In the genomic region with DNA sequence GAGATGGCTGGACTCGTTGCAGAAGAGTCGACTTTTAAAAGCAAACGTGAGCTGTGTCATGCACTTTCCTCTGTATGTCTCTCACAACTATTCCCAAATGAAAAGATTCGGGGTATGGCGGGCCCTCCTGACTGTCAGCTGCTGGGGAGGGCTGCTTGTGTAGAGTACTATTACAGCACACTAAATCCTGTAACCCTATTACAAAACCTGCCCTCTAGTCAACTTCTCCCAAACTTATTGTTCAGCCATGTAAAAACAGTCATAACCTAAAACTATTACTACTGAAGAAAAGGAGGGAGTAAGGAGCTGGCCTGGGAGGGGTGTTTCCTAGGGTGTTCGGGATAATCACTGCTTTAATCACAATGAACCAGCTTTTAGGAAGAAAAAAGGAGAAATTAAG, we compare ENCODE assay signal across 9 mouse cellular contexts. TPM values are rescaled to one million over a fixed set of nuclear protein-coding genes. Genes with fewer than 3 reads are reported as not detected.
DNase-seq lines count a peak whose midpoint lies in the region; ATAC-seq lines count a peak whose summit lies in the region.
"Had no signal": no experiment of that assay in that cellular context is flagged by ENCODE, and none has a peak within 500 bp of the region (broad histone marks: within the 10 kb centered on the region; RNA-seq: fewer than 3 reads in every experiment).

No protein-coding gene starts in this region.

- no peak for ATAC-seq in kidney, embryonic 16.5 days (ENCODE audit: low FRiP score, low TSS enrichment)
- no peak for ATAC-seq in forebrain, embryonic 14.5 days
- no peak for ATAC-seq in limb, embryonic 13.5 days (ENCODE audit: low FRiP score, low read depth)
- no peak for ATAC-seq in neural tube, embryonic 14.5 days (ENCODE audit: low read depth)
- ATAC-seq: Patski had no signal

- peak overlapping the region; percentile 86 for H3K4me3 ChIP-seq in kidney, embryonic 16.5 days (ENCODE audit: low read length)
- peak overlapping the region; percentile 71 for H3K4me3 ChIP-seq in forebrain, embryonic 14.5 days (ENCODE audit: low read depth, low read length)
- H3K4me3 ChIP-seq in limb, embryonic 13.5 days = peak overlapping the region; percentile 70
- H3K4me3 ChIP-seq in neural tube, embryonic 14.5 days (ENCODE audit: low read depth, low read length) = peak overlapping the region; percentile 57
- H3K4me3 ChIP-seq: erythroblast, embryonic 14.5 days had no signal

- peak overlapping the region; percentile 100 for H3K27ac ChIP-seq in kidney, embryonic 16.5 days (ENCODE audit: low read length)
- peak overlapping the region; percentile 55 for H3K27ac ChIP-seq in forebrain, embryonic 14.5 days (ENCODE audit: low read depth, low read length)
- peak overlapping the region; percentile 99; the same call in 1 of the 2 replicates for H3K27ac ChIP-seq in limb, embryonic 13.5 days
- H3K27ac ChIP-seq in neural tube, embryonic 14.5 days (ENCODE audit: low read depth, low read length) = peak overlapping the region; percentile 80

- H3K36me3 ChIP-seq in kidney, embryonic 16.5 days (ENCODE audit: insufficient read depth, low read length) = no peaks in the 10 kb centered on the region
- H3K36me3 ChIP-seq in forebrain, embryonic 14.5 days (ENCODE audit: control insufficient read depth, insufficient read depth, low read length) = no peaks in the 10 kb centered on the region
- no peaks in the 10 kb centered on the region for H3K36me3 ChIP-seq in limb, embryonic 13.5 days
- no peaks in the 10 kb centered on the region for H3K36me3 ChIP-seq in neural tube, embryonic 14.5 days (ENCODE audit: control insufficient read depth, insufficient read depth, low read length)

- H3K4me2 ChIP-seq in kidney, embryonic 16.5 days (replicated peaks; ENCODE audit: low read depth, low read length) = peak overlapping the region; percentile 68
- peak overlapping the region; percentile 75 for H3K4me2 ChIP-seq in forebrain, embryonic 14.5 days (ENCODE audit: low read length)
- H3K4me2 ChIP-seq in limb, embryonic 13.5 days (replicated peaks) = peak overlapping the region; percentile 76
- H3K4me2 ChIP-seq in neural tube, embryonic 14.5 days (ENCODE audit: low read depth, low read length) = peak overlapping the region; percentile 85

- WGBS in kidney, embryonic 16.5 days = 9% methylated on average over 6 of the region's 6 CpGs
- 4% methylated on average over 6 of the region's 6 CpGs for WGBS in forebrain, embryonic 14.5 days
- 17% methylated on average over 6 of the region's 6 CpGs for WGBS in limb, embryonic 13.5 days
- 11% methylated on average over 6 of the region's 6 CpGs for WGBS in neural tube, embryonic 14.5 days

- H3K9ac ChIP-seq in kidney, embryonic 16.5 days (replicated peaks; ENCODE audit: low read length) = peak overlapping the region; percentile 99
- H3K9ac ChIP-seq in forebrain, embryonic 14.5 days (ENCODE audit: low read length) = peak overlapping the region; percentile 99
- H3K9ac ChIP-seq in limb, embryonic 13.5 days = peak overlapping the region; percentile 65
- peak overlapping the region; percentile 81; the same call in 1 of the 2 replicates for H3K9ac ChIP-seq in neural tube, embryonic 14.5 days (replicated peaks; ENCODE audit: low read depth, low read length)

- DNase-seq in kidney, adult 11 months = no peak
- no peak for DNase-seq in forebrain, embryonic 14.5 days (ENCODE audit: low spot score)
- DNase-seq in lung, postnatal 36 days = no peak
- no peak for DNase-seq in cerebellum, postnatal 36 days

- H3K9me3 ChIP-seq in kidney, embryonic 16.5 days (ENCODE audit: low read length) = no peaks in the 10 kb centered on the region
- H3K9me3 ChIP-seq in forebrain, embryonic 14.5 days (replicated peaks; ENCODE audit: control insufficient read depth, low read length) = no peaks in the 10 kb centered on the region
- H3K9me3 ChIP-seq in limb, embryonic 13.5 days = no peaks in the 10 kb centered on the region
- H3K9me3 ChIP-seq in neural tube, embryonic 14.5 days (ENCODE audit: control insufficient read depth, low read length) = no peaks in the 10 kb centered on the region

- peaks cover 9% of the 10 kb centered on the region; the same call in 1 of the 2 replicates for H3K4me1 ChIP-seq in kidney, embryonic 16.5 days (ENCODE audit: insufficient read depth, low read length)
- H3K4me1 ChIP-seq in forebrain, embryonic 14.5 days (ENCODE audit: control insufficient read depth, insufficient read depth, low read length) = peaks cover 14% of the 10 kb centered on the region
- H3K4me1 ChIP-seq in limb, embryonic 13.5 days = peaks cover 48% of the 10 kb centered on the region
- H3K4me1 ChIP-seq in neural tube, embryonic 14.5 days (ENCODE audit: control insufficient read depth, insufficient read depth, low read length) = peaks cover 12% of the 10 kb centered on the region; the same call in 1 of the 2 replicates

- H3K27me3 ChIP-seq in kidney, embryonic 16.5 days (ENCODE audit: insufficient read depth, low read length) = no peaks in the 10 kb centered on the region; the same call in 1 of the 2 replicates
- no peaks in the 10 kb centered on the region for H3K27me3 ChIP-seq in forebrain, embryonic 14.5 days (replicated peaks; ENCODE audit: control insufficient read depth, insufficient read depth, low read length)
- peaks cover 39% of the 10 kb centered on the region for H3K27me3 ChIP-seq in limb, embryonic 13.5 days
- no peaks in the 10 kb centered on the region for H3K27me3 ChIP-seq in neural tube, embryonic 14.5 days (ENCODE audit: control insufficient read depth, insufficient read depth, low read length)
- H3K27me3 ChIP-seq: Patski had no signal

RNA-seq across cellular contexts. Expression of gene Sall1, which starts 4.1 kb away (rescaled TPM):
- 38.7 and 44.4 TPM in 2 replicates for polyA plus RNA-seq in kidney, embryonic 16.5 days (2015; fragmentation: Nextera tagmentation; extraction: Ambion mirVana)
- 14.8 and 16.0 TPM in 2 replicates for polyA plus RNA-seq in forebrain, embryonic 14.5 days (2014; fragmentation: Nextera tagmentation; extraction: Ambion mirVana)
- 13.2 and 15.3 TPM in 2 replicates for polyA plus RNA-seq in limb, embryonic 13.5 days (2015; fragmentation: Nextera tagmentation; extraction: Ambion mirVana)
- polyA plus RNA-seq in neural tube, embryonic 14.5 days (2014; fragmentation: Nextera tagmentation; extraction: Ambion mirVana) = 17.7 and 21.3 TPM in 2 replicates
- polyA plus RNA-seq: erythroblast, embryonic 14.5 days had no signal
